Mouse (Mus musculus) ES-Bruce4 (cell line): Measurements from ENCODE around the gene Tti1. TPM values are rescaled to one million over a fixed set of nuclear protein-coding genes. Genes with fewer than 3 reads are reported as not detected.

ENCODE experiments used
- H3K27ac ChIP-seq: 2 replicates; pipeline ENCODE4 v1.5.1; 2012; ENCODE audit warnings: low read length, inconsistent platforms; ENCODE audit not compliant: insufficient read depth
- H3K27me3 ChIP-seq: 2 replicates; pipeline ENCODE4 v1.6.1; 2012; ENCODE audit warnings: mild to moderate bottlenecking, low read length, inconsistent platforms; ENCODE audit not compliant: control insufficient read depth, poor library complexity, insufficient read depth, severe bottlenecking
- H3K36me3 ChIP-seq: 2 replicates; pipeline ENCODE4 v1.6.1; 2012; ENCODE audit warnings: inconsistent platforms, mild to moderate bottlenecking, low read length, moderate library complexity; ENCODE audit not compliant: control insufficient read depth, poor library complexity, insufficient read depth, severe bottlenecking
- H3K4me1 ChIP-seq: one replicate; pipeline ENCODE4 v1.8.1; 2011; ENCODE audit warnings: low read length; ENCODE audit not compliant: control insufficient read depth, insufficient read depth
- H3K4me3 ChIP-seq: 2 replicates; pipeline ENCODE4 v1.5.1; 2011; ENCODE audit warnings: low read depth, mild to moderate bottlenecking, low read length
- H3K9ac ChIP-seq: 2 replicates; pipeline ENCODE4 v1.6.1; 2012; ENCODE audit warnings: low read depth, mild to moderate bottlenecking, inconsistent platforms; ENCODE audit not compliant: poor library complexity, severe bottlenecking
- H3K9me3 ChIP-seq: replicated peaks from 2 replicates; pipeline ENCODE4 v1.6.1; 2012; ENCODE audit warnings: mild to moderate bottlenecking, low read length, inconsistent platforms; ENCODE audit not compliant: control insufficient read depth, poor library complexity, insufficient read depth, severe bottlenecking
- CTCF ChIP-seq: IDR thresholded peaks from one replicate; pipeline ENCODE4 v1.8.1; 2011; ENCODE audit warnings: low read depth, low read length
- EP300 ChIP-seq: IDR thresholded peaks from 2 replicates; pipeline ENCODE4 v1.6.1; 2011; ENCODE audit warnings: low read depth, low read length; ENCODE audit not compliant: insufficient read depth
- POLR2A ChIP-seq: IDR thresholded peaks from one replicate; pipeline ENCODE4 v1.8.1; 2011; ENCODE audit warnings: low read length; ENCODE audit not compliant: insufficient read depth
- polyA plus RNA-seq: library from polyadenylated mRNA; stranded (reverse); fragments of >200 nt; gene quantifications from 2 replicates; pipeline ENCODE4 v1.2.4, GENCODE M21; 2011; ENCODE audit warnings: low read depth; ENCODE audit not compliant: missing spikeins, insufficient read depth, insufficient read length

Tti1 gene
- polyA plus RNA-seq, 1 experiment: 48.5 TPM

- Histone ChIP-seq H3K4me1 (no peaks in the 10 kb centered on the region), H3K9ac (no peak overlapping the region), H3K9me3 (no peaks in the 10 kb centered on the region), H3K36me3 (0 out of 2 replicates have a peak, but pooled peaks cover 5% of the 10 kb centered on the region), H3K27me3 (no peaks in the 10 kb centered on the region), H3K27ac (no peak overlapping the region), H3K4me3 (no peak overlapping the region)
- no peak for TF ChIP-seq POLR2A
- no peak for TF ChIP-seq CTCF
- TF ChIP-seq EP300: no peak
Measured at GRCm38 (mm10) chr2:157982727-157983126, 45.5 kb downstream of the Tti1 start.

DNA sequence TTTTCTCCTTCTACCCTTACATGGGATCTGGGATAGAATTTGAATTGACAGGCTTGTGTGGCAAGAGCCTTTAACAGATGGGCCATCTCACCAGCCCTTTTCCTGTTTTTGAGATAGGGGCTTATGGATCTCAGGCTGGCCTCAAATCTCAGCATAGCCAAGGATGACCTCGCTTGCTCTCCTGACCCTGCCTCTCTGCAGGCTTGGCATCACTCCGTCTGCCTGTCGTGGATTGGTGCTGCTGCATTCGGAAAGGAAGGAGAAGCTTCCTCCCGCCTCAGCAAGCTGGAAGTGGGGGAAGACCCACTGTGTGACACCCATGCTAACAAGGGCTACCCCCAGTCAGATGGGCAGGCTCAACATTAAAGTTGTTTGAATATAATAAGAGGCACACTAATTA is 49.0 kb downstream of the Tti1 start:
- H3K27ac ChIP-seq: no peak overlapping the region
- no peak for TF ChIP-seq EP300
- no peak for TF ChIP-seq CTCF
- TF ChIP-seq POLR2A: no peak
- H3K9me3 ChIP-seq: no peaks in the 10 kb centered on the region
- H3K4me3 ChIP-seq: no peak overlapping the region
- peaks cover 4% of the 10 kb centered on the region for H3K4me1 ChIP-seq
- H3K9ac ChIP-seq: no peak overlapping the region
- no peaks in the 10 kb centered on the region for H3K27me3 ChIP-seq
- H3K36me3 ChIP-seq: 0 out of 2 replicates have a peak, but pooled peaks cover 5% of the 10 kb centered on the region

GRCm38 (mm10) chr2:157975595-157975994 is 52.6 kb downstream of the Tti1 start:
- peaks cover 4% of the 10 kb centered on the region for H3K4me1 ChIP-seq
- H3K4me3 ChIP-seq: no peak overlapping the region
- H3K9ac ChIP-seq: no peak overlapping the region
- H3K27ac ChIP-seq: no peak overlapping the region
- H3K27me3 ChIP-seq: no peaks in the 10 kb centered on the region
- H3K9me3 ChIP-seq: no peaks in the 10 kb centered on the region
- TF ChIP-seq POLR2A: no peak
- no peak for TF ChIP-seq CTCF
- no peak for TF ChIP-seq EP300
- no peaks in the 10 kb centered on the region for H3K36me3 ChIP-seq

- Histone ChIP-seq H3K27me3 (no peaks in the 10 kb centered on the region), H3K9me3 (no peaks in the 10 kb centered on the region), H3K4me1 (peaks cover 4% of the 10 kb centered on the region), H3K36me3 (no peaks in the 10 kb centered on the region), H3K4me3 (no peak overlapping the region), H3K9ac (no peak overlapping the region), H3K27ac (no peak overlapping the region)
- TF ChIP-seq EP300 (no peak), CTCF (no peak), POLR2A (no peak)
Measured at GRCm38 (mm10) chr2:157974604-157975501, 53.4 kb downstream of the Tti1 start.

GRCm38 (mm10) chr2:157970669-157971068 is 57.6 kb downstream of the Tti1 start:
- Histone ChIP-seq H3K9me3 (no peaks in the 10 kb centered on the region), H3K36me3 (no peaks in the 10 kb centered on the region), H3K27me3 (no peaks in the 10 kb centered on the region), H3K4me3 (no peak overlapping the region), H3K4me1 (peaks cover 9% of the 10 kb centered on the region), H3K9ac (no peak overlapping the region), H3K27ac (no peak overlapping the region)
- TF ChIP-seq CTCF (no peak), EP300 (no peak), POLR2A (no peak)

GRCm38 (mm10) chr2:157970124-157970523 is 58.1 kb downstream of the Tti1 start:
- Histone ChIP-seq H3K9ac (no peak overlapping the region), H3K36me3 (no peaks in the 10 kb centered on the region), H3K27ac (no peak overlapping the region), H3K4me1 (peaks cover 9% of the 10 kb centered on the region), H3K27me3 (no peaks in the 10 kb centered on the region), H3K4me3 (no peak overlapping the region), H3K9me3 (no peaks in the 10 kb centered on the region)
- TF ChIP-seq EP300: no peak
- no peak for TF ChIP-seq POLR2A
- no peak for TF ChIP-seq CTCF
